Mouse (Mus musculus) T-helper 2 cell (primary cell): ENCODE results near the gene Duox1.

Source experiments
- in situ Hi-C: fragments of 300-600 bp; cut with MboI, MseI; formaldehyde crosslinking; loops from one replicate; pipeline ENCODE4 v1.15.1; 2025; ENCODE audit warnings: high pct_unique_total_duplicates

Duox1 gene

DNA sequence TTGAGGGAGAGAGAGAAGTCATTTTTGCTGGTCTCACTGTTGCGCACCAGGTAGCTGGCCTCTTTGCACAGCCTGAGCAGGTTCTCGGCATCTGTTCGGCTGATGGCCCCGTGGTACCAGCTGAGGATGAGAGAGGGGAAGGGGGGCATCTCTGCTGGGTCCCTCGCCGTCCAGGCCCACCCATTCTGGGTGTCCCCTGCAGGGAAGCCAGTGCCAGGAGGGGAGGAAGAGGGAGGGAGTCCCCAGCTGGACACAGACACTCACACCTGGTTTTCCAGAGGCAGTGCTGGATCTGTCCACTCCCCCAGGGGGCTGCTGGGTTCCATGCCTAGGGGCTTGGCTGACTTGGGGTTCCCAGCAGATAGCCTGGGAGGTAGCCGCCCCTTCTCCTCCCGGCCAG is 38.3 kb downstream of the Duox1 start:
- in situ Hi-C loops: no loop called here

DNA sequence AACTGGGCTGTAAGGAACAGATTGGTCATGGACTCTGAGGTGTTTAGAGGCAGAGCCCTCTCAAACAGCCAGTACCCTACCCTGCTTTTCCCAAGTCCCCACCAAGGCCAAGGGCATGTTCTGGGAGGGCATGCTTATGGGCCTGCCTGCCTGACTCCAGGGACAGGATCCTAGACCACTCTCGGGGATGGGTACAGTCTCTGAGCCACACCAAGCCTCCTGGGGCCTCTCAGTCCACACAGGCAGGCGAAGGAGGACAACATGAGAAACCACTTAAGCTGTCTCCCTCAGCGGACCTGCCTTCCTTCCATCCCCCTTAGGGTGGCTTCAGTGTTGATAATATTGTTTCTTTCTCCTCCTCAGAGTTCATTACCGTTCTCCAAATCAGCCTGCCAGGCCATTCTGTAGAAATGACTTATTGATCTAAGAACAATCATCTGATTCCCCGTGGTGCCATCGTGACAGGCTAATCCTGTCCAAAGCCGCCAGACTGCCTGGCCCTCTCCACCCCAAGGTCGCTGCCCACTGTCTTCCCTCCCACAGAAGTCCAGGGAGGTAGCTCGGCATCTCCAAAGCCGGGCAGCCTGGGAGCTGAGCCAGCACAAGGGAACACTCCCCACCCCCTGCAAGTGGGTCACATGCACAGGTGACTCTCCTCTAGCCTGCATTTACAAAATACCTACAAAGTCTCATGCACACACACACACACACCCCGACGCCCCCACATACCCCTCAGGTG is 38.9 kb downstream of the Duox1 start:
- in situ Hi-C loops: no loop called here

GRCm38 (mm10) chr2:122355389-122355788 is 39.9 kb downstream of the Duox1 start:
- in situ Hi-C loops: no loop called here

DNA sequence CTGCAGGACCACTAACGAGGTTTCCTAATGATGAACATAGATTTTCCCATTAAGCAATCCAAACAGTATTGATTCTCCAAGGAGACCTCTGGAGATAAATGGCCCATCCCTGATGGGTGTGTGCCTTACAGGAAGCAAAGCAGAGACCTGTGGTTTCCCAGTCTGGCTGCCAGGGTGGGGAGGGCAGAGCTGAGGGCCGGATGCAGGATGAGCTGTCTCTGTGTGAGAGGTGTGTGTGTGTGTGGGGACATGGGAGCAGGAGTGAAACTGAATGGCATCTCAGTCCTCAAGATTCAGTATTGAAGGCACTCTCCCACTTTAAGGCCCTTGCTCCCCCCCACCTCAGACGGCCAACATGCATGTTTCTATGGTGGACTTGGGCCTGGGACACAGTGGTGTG is 40.7 kb downstream of the Duox1 start:
- in situ Hi-C loops: no loop called here

GRCm38 (mm10) chr2:122360310-122360709 is 44.8 kb downstream of the Duox1 start:
- in situ Hi-C loops: no loop called here

DNA sequence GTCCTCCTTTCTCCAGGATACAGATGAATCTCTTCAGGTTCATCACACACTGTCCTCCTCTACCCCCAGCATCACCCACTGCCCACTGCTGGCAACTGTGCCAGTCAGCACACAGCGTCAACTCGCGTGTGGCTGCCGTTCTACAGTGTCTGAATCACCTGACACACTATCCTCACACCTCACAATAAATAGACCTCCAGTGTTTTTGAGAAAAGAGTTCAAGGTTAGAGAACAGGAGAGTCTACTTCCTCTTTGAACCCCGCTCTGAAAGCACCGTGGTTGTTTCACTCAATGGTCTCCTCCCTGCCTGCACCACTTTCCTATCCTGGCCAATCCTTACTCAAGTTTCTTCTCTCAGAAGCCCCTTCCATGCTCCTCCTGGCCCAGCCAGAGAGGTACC is 45.7 kb downstream of the Duox1 start:
- in situ Hi-C loops: no loop called here

GRCm38 (mm10) chr2:122361868-122362621 is 46.6 kb downstream of the Duox1 start:
- in situ Hi-C loops: no loop called here

DNA sequence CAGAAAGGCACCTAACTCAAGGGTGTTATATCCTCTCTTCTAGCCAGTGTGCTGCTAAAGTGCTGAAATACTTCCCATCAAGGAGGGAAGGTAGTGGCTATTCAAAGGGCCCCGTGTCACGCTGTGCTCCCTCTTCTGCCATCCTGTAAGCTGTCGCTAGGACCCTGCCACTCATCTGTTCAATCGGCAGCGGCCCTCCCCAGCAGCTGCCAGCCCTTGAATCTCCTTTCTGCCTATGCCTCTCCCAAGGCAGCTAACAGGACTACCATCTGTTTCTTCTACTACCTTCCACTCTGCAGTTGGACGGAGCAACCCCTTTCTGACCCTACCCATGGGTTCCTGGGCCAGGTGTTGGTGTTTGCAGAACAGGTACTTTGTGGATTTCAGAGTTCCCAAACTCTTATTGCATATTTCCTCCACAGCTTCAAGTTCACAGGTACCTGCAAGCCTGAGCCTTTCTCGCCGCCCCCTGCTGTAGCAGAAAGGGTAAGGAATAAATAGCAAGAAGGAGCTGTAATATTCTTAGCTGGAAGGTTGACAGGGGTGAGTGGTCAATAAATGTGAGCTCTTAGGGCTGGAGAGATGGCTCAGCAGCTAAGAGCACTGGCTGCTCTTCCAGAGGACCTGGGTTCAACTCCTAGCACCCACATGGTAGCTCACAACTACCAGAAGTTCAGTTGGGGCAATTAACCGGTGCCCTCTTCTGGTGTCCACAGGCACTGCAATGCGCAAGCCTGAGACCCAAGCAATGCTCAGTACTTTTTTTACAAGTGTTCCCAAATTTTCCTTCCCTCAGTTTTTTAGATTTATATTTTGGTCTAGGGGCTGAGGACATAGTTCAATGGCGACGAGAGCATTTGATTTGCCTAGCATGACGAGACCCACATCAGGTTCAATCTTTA is 47.4 kb downstream of the Duox1 start:
- in situ Hi-C loops: no loop called here

DNA sequence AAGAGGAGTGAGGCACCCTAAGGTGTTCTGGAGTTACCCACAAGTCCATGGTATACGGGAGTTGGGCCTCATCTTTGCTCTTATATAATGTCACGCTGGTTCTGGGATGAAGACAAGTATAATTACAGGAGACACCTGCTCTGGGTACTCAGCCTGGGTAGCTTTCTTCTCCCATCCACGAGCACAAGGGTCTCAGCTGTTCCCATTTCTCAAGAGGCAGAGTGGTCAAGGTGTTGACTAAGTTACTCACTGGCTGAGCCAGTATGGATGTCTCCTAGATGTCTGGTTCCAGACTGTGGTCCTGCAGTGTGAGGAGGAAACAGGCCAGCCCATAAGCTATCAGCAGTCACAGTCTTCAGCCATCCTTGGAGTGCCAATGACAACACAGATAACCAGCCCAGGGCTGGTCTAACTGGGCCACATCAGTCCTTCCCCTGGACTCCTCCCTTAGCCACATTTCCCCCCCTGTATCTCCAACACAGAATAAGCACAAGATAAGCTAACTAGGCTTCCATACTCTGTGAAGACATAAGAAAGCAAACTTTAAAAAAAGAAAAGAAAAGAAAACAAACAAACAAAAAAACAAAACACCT is 49.0 kb downstream of the Duox1 start:
- in situ Hi-C loops: no loop called here

- in situ Hi-C loops: no loop called here
Measured at GRCm38 (mm10) chr2:122365244-122365866, 49.9 kb downstream of the Duox1 start.

DNA sequence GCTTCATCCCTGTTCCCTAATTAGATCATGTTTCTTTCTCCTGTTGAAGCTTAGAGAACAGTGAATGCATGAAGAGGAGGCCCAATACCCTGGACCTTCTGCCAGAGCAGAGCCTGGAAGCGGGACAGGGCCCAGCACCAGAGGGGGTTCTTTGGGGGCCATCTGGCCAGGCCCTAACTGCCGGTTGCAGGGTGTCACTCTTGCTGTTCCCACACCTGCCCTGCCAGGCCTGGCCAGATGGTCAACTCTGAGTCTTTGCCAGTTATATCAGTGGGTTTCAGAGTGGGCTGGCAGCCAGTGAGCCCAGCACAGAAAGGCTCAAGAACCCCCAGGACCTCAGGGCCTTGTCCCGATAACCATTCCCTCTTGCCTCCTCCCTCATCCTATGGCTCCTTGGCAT is 50.6 kb downstream of the Duox1 start:
- in situ Hi-C loops: no loop called here

- in situ Hi-C loops: no loop called here
Measured at GRCm38 (mm10) chr2:122366706-122367105, 51.2 kb downstream of the Duox1 start.

- in situ Hi-C loops: no loop called here
Measured at GRCm38 (mm10) chr2:122367181-122367580, 51.7 kb downstream of the Duox1 start.

DNA sequence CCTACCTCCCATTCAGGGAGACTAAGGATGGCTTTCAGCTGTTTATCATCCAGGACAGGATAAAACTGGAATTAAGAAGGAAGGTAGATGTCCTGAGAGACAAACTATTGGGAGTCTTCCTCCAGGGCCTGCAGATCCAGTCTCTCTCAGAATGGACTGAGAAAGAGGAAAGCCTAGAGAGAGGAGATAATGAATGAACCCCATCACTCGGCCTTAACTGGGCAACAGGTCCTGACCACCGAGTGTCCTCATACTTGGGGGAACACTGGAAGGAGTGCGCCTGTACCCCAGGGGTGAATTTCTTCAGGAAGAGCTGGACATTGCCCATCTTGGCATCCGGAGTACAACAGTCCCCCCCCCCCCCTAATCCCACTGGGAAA is 52.2 kb downstream of the Duox1 start:
- in situ Hi-C loops: no loop called here

DNA sequence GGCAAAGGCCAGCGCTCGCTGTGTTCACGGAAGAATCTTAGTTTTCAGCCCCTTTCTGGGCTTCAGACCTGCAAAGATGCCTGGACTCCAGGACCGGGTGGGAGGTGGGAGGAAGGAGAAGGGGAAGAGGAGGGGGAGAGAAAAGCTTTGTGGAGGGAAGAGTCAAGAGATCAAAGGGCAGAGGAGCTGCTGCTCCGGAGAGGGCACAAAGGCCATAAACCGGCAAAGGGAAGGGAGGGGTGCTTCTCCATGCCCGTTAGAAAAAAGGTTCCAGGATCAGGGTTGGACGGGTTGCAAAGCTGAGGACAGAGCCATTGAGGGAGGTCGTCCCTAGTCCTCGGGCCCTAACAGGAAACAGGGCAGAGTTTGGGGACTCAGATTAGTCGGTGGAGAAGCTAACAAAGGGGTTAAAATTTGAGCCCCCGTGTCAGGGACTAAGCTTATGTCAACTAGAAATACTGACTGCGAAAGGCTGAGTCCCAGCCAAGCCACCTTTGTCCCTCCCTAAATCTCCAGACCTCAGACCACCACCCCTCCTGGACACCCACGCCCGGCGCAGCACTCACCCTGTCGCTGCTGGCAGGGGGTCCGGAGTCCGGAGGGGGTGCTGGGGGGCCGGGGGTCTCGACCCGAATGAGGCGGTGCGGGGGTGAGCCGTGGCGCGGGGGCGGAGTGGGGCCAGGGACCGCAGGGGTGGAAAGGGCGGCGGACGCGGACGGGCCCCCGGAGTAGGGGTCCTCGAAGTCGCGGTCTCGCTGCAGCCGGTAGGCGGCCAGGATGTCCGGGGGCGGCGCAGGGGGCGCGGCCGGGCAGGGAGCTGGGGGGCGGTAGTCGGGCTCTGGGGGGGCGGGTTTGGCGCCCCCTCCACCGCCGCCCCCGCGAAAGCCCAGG is 52.9 kb downstream of the Duox1 start:
- in situ Hi-C loops: no loop called here

DNA sequence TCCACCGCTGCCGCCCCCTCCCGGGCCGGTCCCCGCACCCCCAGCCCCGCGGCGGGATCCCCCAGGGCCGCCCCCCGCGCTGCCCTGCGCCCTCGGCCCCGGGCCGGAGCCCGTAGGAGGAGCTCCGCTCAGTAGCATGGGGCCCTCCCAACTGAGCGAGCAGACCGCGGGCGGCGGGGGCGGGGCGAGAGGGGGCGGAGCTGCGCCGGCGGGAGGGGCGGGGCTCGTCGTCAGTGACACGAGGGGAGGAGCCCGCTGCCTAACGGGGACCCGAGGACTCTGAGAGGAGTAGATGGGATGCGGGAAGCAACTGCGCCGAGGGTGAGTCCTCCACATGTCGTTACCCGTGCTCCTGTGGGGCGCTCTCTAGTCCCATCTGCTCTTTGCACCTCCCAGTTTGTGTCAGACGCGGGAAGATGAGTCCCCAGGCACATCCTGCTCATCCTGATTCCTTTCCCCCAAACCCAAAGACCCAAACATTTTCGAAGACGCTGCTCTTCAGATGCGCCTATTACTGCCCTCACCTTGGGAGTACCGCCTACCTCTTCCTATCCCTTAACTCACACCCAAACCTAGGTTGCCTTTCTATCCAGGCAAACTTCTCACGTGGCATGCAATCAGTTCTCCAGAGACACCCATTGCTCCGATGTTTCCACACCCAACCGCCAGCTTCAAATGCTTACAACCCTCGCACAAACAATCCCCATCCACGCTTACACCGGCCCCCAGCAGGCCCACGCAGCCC is 53.7 kb downstream of the Duox1 start, which contains the start of gene Shf:
Shf (minus strand) TSS at position 168 of the 745 bp plus-strand sequence.
- in situ Hi-C loops: no loop called here

DNA sequence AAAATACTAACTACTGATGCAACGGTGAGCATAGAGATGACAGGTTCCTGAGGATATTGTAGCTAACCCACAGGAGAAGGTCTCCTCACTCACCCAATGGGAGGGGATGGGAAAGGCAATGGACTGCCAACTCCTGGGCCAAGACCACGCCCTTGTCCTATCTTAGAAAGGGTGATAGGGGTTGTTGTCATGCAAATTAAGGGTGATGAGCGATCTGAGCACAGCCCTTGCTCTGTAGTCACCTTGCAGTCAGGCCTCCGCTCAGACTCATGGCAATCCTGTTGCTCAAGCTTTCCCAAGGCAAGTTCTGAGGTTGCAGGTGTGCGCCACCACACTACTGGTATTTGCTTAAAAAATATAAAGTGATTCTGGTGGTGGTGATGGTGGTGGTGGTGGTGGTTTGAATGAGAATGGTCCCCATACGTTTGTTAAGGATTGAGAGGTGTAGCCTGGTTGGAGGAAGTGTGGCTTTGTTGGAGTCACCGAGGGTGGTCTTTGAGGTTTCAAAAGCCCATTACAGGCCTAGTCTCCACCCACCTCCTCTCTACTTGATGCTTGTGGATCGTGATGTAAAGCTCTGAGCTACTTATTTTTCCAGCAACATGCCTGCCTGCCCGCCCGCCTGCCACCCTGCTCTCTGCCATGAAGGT is 54.8 kb downstream of the Duox1 start:
- in situ Hi-C loops: no loop called here

- in situ Hi-C loops: no loop called here
Measured at GRCm38 (mm10) chr2:122372067-122372466, 56.6 kb downstream of the Duox1 start.

DNA sequence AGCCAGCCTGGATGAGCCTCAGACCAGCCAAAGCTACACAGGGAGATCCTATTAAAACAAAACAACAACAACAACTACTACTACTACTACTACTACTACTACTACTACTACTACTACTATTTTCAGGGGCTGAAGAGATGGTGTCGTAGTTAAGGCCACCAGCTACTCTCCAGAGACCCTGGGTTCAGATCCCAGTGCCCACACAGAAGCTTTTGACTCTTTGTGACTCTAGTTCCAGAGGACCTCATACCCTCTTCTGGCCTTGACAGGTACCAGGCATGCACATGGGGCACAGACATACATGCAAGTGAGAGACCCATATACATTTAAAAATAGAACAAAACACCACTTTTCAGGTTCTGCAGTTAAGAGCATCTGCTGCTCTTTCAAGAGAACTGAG is 57.1 kb downstream of the Duox1 start:
- in situ Hi-C loops: no loop called here
